Mouse (Mus musculus): Measurements from ENCODE around the gene Gm10024. TPM values are rescaled to one million over a fixed set of nuclear protein-coding genes. Genes with fewer than 3 reads are reported as not detected.
"Not testable (repeated sequence)": the region's sequence is repeated elsewhere in the genome, so short reads cannot be mapped to it uniquely, and the experiment has no call there.

Gene Gm10024
- polyA plus RNA-seq, 1 experiment from 2014 or later = not detected

- no peak for DNase-seq (ENCODE audit: low spot score)
Measured at GRCm38 (mm10) chr10:77729241-77729640, 18.0 kb downstream of the Gm10024 start.

- DNase-seq (ENCODE audit: low spot score) = no peak
Measured at GRCm38 (mm10) chr10:77735928-77736327, 24.7 kb downstream of the Gm10024 start.

DNA sequence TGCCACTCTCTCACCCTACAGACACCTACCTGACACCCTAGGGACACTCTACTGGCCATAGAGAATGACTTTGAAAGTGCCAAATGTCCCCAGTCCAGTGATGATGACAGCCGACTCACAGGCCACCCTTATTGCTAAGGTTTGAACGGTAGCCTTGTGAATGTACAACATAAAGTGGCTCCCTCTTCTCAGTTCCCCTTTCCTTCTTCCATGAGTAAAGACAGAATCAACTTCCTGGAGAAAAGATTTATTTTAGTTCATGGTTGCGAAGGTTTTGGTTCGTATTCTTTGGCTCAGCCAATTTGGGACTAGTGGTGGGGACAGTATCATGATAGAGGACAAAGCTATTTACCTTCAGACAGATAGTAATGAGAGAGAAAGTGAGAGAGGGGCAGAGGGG is 27.7 kb downstream of the Gm10024 start:
- DNase-seq (ENCODE audit: low spot score) = no peak

DNA sequence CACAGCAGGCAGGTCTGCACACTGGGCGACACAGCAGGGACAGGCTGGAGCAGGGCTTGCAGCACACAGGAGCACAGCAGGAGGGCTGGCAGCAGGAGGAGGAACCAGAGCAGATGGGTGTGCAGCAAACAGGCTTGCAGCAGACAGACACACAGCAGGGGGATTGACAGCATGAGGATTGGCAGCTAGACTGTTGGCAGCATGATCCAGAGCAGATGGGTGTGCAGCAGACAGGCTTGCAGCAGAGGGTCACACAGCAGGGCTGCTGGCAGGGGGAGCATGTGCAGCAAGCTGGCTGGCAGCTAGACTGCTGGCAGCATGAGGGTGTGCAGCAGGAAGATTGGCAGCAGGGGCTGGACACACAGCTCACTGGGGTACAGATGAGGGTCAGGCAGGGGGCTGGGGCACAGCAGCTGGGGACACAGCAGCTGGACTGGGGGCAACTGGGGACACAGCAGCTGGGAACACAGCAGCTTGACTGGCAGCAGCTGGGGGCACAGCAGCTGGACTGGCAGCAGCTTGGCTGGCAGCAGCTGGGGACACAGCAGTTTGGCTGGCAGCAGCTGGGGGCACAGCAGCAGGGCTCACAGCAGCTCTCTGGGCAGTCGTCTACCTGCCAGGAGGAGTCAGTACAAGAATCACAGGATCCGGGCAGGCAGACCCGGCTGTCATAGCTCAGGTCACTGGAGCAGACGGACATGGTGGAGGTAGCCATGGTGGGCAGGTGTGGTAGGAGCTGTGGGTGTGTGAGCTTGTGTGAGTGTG is 30.8 kb downstream of the Gm10024 start, which contains the start of gene Gm18596:
Gene Gm18596 (minus strand): TSS at position 715 of the 765 bp plus-strand sequence.
- DNase-seq (ENCODE audit: low spot score) = not testable (repeated sequence)

- not testable (repeated sequence) for DNase-seq (ENCODE audit: low spot score)
Measured at GRCm38 (mm10) chr10:77750686-77751085, 39.4 kb downstream of the Gm10024 start.

DNA sequence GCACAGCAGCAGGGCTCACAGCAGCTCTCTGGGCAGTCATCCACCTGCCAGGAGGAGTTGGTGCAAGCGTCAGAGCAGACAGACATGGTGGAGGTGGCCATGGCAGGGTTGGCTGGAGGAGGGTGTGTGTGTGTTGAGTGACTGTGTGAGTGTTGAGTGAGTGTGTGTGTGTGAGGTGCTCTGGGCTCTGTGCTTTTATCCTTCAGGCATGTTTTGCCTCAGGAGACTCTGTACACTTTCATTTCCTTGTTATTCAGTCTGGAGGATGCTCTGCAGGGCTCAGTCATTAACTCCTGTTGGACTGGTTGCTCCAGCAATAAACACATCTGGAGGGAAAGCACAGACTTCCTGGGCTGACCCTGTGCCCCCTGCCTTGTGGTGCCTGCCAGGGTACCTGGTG is 40.0 kb downstream of the Gm10024 start, which contains the start of gene Gm9736:
Gene Gm9736 (minus strand): TSS at position 101 of the 400 bp plus-strand sequence.
- not testable (repeated sequence) for DNase-seq (ENCODE audit: low spot score)

GRCm38 (mm10) chr10:77752312-77752711 is 41.1 kb downstream of the Gm10024 start:
- DNase-seq (ENCODE audit: low spot score) = not testable (repeated sequence)

DNA sequence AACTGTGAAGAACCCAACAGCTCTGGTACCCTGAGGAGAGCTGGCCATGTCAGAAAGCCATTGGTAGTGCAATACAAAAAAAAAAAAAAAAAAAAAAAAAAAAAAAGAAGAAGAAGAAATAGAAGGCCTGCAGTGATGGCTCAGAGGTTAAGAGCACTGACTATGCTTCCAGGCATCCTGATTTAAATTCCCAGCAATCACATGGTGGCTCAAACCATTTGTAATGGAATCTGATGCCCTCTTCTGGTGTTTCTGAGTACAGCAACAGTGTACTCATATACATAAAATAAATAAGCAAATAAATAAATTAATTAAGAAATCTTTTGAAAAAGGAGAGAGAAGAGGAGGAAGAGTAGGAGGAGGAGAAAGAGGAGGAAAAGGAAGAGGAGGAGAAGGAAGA is 42.2 kb downstream of the Gm10024 start:
- DNase-seq (ENCODE audit: low spot score) = no peak

GRCm38 (mm10) chr10:77759582-77759981 is 48.3 kb downstream of the Gm10024 start, which contains the start of gene Gm3233:
Gm3233 (minus strand) TSS chr10:77759682.
- not testable (repeated sequence) for DNase-seq (ENCODE audit: low spot score)

Other genes with a start within 250 kb of the Gm10024 start
- 47.5 and 51.5 TPM in 2 replicates for gene Fam207a, start 195.7 kb upstream of the Gm10024 start, polyA plus RNA-seq (2015; fragmentation: Nextera tagmentation; extraction: Ambion mirVana)
- 121 and 126 TPM in 2 replicates for gene Itgb2, start 181.2 kb upstream of the Gm10024 start, polyA plus RNA-seq (2015; fragmentation: Nextera tagmentation; extraction: Ambion mirVana)
- gene Pttg1ip, start 129.7 kb upstream of the Gm10024 start, polyA plus RNA-seq (2015; fragmentation: Nextera tagmentation; extraction: Ambion mirVana) = 79.8 and 85.6 TPM in 2 replicates
- 251 and 259 TPM in 2 replicates for gene Sumo3, start 105.4 kb upstream of the Gm10024 start, polyA plus RNA-seq (2015; fragmentation: Nextera tagmentation; extraction: Ambion mirVana)
- 9.2 and 23.4 TPM in 2 replicates for gene Gm49325, start 105.3 kb upstream of the Gm10024 start, polyA plus RNA-seq (2015; fragmentation: Nextera tagmentation; extraction: Ambion mirVana)
- gene Ube2g2, start 89.2 kb upstream of the Gm10024 start, polyA plus RNA-seq (2015; fragmentation: Nextera tagmentation; extraction: Ambion mirVana) = 67.9 and 69.8 TPM in 2 replicates
- gene Tspear, start 24.9 kb upstream of the Gm10024 start, polyA plus RNA-seq (2015; fragmentation: Nextera tagmentation; extraction: Ambion mirVana) = 0.77 and 0.84 TPM in 2 replicates
- not detected in 2 replicates for gene Gm19402, start 20.7 kb upstream of the Gm10024 start, polyA plus RNA-seq (2015; fragmentation: Nextera tagmentation; extraction: Ambion mirVana)
- not detected in 2 replicates for gene Gm9508, start 14.2 kb upstream of the Gm10024 start, polyA plus RNA-seq (2015; fragmentation: Nextera tagmentation; extraction: Ambion mirVana)
- gene Gm10272, start 4.8 kb upstream of the Gm10024 start, polyA plus RNA-seq (2015; fragmentation: Nextera tagmentation; extraction: Ambion mirVana) = not detected in 2 replicates
- not detected in 2 replicates for gene Gm10142, start 4.3 kb downstream of the Gm10024 start, polyA plus RNA-seq (2015; fragmentation: Nextera tagmentation; extraction: Ambion mirVana)
- not detected in 2 replicates for gene Krtap12-1, start 9.1 kb downstream of the Gm10024 start, polyA plus RNA-seq (2015; fragmentation: Nextera tagmentation; extraction: Ambion mirVana)
- gene Gm10100, start 15.0 kb downstream of the Gm10024 start, polyA plus RNA-seq (2015; fragmentation: Nextera tagmentation; extraction: Ambion mirVana) = not detected in 2 replicates
- gene Gm18596, start 31.2 kb downstream of the Gm10024 start, polyA plus RNA-seq (2015; fragmentation: Nextera tagmentation; extraction: Ambion mirVana) = not detected in 2 replicates
- not detected in 2 replicates for gene Gm9736, start 39.9 kb downstream of the Gm10024 start, polyA plus RNA-seq (2015; fragmentation: Nextera tagmentation; extraction: Ambion mirVana)
- gene Gm3233, start 48.2 kb downstream of the Gm10024 start, polyA plus RNA-seq (2015; fragmentation: Nextera tagmentation; extraction: Ambion mirVana) = not detected in 2 replicates
- not detected in 2 replicates for gene Gm3238, start 59.9 kb downstream of the Gm10024 start, polyA plus RNA-seq (2015; fragmentation: Nextera tagmentation; extraction: Ambion mirVana)
- not detected in 2 replicates for gene Gm7138, start 65.5 kb downstream of the Gm10024 start, polyA plus RNA-seq (2015; fragmentation: Nextera tagmentation; extraction: Ambion mirVana)
- not detected in 2 replicates for gene Gm3250, start 71.1 kb downstream of the Gm10024 start, polyA plus RNA-seq (2015; fragmentation: Nextera tagmentation; extraction: Ambion mirVana)
- not detected in 2 replicates for gene Gm7137, start 76.7 kb downstream of the Gm10024 start, polyA plus RNA-seq (2015; fragmentation: Nextera tagmentation; extraction: Ambion mirVana)
- not detected in 2 replicates for gene Gm9639, start 83.6 kb downstream of the Gm10024 start, polyA plus RNA-seq (2015; fragmentation: Nextera tagmentation; extraction: Ambion mirVana)
- not detected in 2 replicates for gene Gm19668, start 87.7 kb downstream of the Gm10024 start, polyA plus RNA-seq (2015; fragmentation: Nextera tagmentation; extraction: Ambion mirVana)
- gene Gm9507, start 100.4 kb downstream of the Gm10024 start, polyA plus RNA-seq (2015; fragmentation: Nextera tagmentation; extraction: Ambion mirVana) = not detected in 2 replicates
- not detected in 2 replicates for gene Gm2696, start 103.2 kb downstream of the Gm10024 start, polyA plus RNA-seq (2015; fragmentation: Nextera tagmentation; extraction: Ambion mirVana)
- not detected in 2 replicates for gene Krtap10-4, start 115.6 kb downstream of the Gm10024 start, polyA plus RNA-seq (2015; fragmentation: Nextera tagmentation; extraction: Ambion mirVana)
- gene Krtap10-10, start 124.5 kb downstream of the Gm10024 start, polyA plus RNA-seq (2015; fragmentation: Nextera tagmentation; extraction: Ambion mirVana) = not detected in 2 replicates
- gene Gm36176, start 135.3 kb downstream of the Gm10024 start, polyA plus RNA-seq (2015; fragmentation: Nextera tagmentation; extraction: Ambion mirVana) = not detected in 2 replicates
- gene Gm10318, start 141.4 kb downstream of the Gm10024 start, polyA plus RNA-seq (2015; fragmentation: Nextera tagmentation; extraction: Ambion mirVana) = not detected in 2 replicates
- gene Gm3285, start 150.5 kb downstream of the Gm10024 start, polyA plus RNA-seq (2015; fragmentation: Nextera tagmentation; extraction: Ambion mirVana) = not detected in 2 replicates
- 1.2 TPM in 2 replicates for gene Lrrc3, start 191.1 kb downstream of the Gm10024 start, polyA plus RNA-seq (2015; fragmentation: Nextera tagmentation; extraction: Ambion mirVana)

All from thymus, postnatal 0 days (tissue).